Mouse (Mus musculus) adipocyte (in vitro differentiated cells): Measurements from ENCODE around the gene Zfp37.
"Not testable (repeated sequence)": the region's sequence is repeated elsewhere in the genome, so short reads cannot be mapped to it uniquely, and the experiment has no call there.

Source experiments
- DNase-seq: peaks from one replicate; pipeline ENCODE4 v3.0.0-alpha.2; 2016; ENCODE audit warnings: low spot score

Zfp37 gene

DNA sequence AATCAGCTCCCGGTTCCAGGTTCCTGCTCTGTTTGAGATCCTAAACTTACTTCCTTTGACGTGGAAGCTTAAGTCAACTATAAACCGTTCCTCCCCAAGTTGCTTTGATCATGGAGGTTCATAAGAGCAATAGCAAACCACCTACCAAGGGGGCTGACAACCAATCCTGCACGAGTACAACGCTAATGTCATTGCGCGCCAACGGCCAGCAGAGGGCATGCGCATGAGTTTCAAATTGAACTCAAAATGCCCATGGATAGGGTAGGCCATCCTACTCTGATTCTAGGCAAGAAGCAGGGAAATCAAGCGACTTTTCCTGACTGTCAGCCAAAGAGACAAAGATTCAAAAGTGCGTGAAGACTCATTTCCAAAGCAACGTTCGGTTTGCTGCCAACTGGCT lies at the start of gene Zfp37:
Gene Zfp37 (minus strand): TSS at position 279 of the 400 bp plus-strand sequence.
- DNase-seq, result no peak

DNA sequence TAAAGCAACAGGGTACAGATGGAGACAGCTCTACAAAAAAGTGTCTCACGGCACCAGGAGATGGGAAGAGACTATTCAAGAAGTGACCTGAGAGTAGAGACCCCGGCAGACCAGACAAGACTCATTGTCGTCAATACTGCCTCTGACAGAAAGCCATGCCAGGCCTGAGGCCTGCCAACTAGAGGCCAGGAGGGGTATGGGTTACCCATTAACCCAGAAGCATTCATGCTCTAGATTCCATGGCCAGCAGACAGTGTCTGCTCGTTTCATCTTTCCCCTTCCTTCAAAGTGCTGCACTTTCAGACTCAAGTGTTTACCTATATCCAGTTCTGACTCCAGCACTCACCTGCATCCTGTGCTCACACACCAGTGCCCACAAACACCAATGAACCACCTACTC lies 47.2 kb upstream of the Zfp37 start:
- DNase-seq, result no peak

DNA sequence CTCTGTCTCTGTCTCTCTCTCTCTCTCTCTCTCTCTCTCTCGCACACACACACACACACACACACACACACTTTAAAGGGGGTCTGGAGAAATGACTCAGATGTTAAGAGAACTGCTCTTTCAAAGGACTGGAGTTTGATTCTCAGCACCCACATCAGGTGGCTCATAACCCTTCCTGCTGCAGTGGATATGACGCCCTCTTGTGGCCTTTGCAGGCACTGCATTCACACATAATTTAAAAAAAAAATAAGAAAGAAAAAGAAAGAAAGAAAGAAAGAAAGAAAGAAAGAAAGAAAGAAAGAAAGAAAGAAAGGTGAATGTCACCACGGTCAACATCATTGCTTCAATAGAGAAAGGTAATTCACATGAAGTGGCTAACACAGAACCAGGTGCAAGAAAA lies 46.4 kb upstream of the Zfp37 start:
- DNase-seq, result no peak

DNA sequence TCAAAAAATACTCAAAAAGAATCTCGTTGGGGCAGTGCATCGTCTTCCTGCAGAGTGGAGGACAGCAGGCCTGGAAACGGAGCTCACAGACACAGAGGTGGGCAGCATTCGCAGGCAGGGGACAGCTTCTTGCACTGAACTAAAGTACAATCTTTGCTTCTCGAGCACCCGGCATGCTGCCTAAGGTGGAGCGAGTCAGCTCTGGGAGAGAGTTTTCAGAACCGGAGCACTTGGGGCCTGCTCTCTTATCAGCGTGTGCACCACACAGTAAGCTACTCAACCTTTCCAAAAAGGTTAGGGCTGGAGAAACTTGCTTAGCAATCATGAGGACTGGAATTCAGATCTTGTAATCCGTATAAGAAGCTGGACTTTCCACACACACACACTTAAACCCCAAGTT lies 45.8 kb upstream of the Zfp37 start:
- no peak for DNase-seq

DNA sequence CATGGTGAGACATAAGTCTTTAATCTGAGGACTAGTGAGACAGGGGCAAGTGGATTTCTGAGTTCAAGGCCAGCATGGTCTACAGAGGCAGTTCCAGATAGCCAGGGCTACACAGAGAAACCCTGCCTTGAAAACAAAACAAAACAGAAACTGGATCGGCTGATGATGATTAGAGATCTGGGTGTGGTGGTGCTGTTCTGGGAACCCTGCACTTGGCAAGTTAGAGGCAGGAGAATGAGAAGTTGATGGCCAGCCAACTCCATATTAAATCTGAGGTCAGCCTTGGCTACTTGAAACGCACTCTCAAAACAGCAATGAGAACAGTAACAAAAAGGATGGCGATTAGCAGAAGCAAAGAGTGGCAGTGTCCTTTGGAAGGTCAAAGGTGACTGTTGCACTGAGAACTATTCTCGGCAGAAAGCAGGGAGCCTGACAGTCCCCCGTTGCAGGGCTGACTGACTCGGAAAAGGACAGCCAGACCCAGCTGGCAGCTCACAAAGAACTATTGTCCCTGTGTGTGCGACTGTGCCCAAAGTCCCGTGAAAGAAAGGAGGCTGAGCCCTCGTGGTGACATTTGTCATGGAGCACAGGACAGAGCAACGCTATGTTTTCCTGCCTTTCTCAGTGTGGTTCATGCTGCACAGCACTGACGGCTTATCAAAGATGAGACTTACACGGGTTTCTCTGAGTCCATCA lies 44.1 kb upstream of the Zfp37 start:
- DNase-seq, result peak; percentile 35

DNA sequence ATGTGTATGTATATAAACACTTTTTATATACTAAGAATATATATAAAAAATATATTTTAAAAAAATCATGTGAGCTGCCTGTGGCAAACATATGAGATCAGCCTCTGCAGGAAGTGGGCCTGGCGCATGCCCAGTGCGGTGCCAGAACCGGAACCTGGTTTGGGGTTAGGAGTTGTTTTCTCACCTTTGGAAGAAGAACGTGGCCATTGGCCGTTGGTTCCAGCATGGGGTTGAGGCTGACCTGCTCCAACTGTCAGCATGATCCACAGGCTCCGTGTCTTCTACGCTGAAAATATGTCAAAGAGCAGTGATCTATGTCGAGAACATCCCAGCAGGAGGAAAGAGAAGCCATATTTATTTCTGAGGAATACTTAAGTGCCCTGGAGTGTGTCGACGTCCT lies 43.1 kb upstream of the Zfp37 start:
- DNase-seq, result no peak

DNA sequence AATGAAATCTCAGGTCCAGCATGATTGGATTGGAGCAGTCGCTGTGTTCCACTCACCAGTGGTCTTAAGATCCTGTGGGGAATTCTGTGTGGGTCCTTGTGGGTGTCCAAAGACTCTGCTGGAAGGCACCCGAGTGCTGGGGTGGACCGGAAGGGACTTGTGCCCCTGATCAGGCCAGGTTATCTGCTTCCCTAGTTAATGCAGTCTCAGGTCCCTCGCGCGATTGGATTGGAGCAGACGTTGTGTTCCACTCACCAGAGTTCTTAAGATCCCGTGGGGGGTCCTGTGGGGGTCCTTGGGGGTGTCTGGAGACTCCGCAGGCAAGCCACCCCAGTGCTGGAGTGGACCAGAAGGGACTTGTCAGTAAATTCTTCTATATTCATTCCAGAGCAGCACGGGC lies 41.8 kb upstream of the Zfp37 start:
- DNase-seq, result no peak

DNA sequence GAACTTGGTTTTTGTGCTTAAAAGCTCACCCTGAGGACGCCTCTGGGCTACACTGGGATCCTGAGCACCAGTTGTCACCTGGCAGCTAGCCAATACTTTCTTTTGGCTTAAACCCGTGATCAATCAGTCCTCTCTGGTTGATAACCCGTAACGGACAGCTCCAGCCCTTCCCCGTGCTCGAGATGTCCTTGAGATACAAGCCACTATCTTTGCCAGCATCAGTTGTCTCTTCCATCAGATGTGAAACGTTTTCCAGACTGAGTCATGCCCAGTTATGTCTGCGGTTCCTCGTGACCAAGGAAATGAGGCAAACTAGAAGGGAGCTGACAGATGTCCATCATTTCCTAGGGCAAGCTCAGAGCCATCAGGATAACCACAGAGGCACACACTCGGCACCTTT lies 36.3 kb upstream of the Zfp37 start:
- DNase-seq, result no peak

DNA sequence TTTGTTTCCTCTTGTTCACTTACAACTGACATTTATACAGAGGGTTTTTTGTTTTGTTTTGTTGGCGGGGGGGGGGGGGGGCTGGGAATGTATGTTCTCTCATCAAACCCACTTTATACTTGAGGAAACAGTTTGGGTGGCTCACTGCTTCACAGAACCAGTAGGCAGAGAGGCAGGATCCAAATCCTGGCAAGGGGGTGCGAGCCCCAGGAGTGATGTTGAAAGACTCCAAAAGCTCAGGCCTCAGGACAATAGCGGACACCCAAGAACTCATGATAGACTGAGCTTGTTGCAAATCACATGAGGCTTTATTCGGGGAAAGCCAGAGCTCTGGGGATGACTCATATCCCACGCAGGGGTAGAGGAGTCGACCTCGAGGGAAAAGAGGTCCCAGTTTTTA lies 35.2 kb upstream of the Zfp37 start:
- DNase-seq, result not testable (repeated sequence)

DNA sequence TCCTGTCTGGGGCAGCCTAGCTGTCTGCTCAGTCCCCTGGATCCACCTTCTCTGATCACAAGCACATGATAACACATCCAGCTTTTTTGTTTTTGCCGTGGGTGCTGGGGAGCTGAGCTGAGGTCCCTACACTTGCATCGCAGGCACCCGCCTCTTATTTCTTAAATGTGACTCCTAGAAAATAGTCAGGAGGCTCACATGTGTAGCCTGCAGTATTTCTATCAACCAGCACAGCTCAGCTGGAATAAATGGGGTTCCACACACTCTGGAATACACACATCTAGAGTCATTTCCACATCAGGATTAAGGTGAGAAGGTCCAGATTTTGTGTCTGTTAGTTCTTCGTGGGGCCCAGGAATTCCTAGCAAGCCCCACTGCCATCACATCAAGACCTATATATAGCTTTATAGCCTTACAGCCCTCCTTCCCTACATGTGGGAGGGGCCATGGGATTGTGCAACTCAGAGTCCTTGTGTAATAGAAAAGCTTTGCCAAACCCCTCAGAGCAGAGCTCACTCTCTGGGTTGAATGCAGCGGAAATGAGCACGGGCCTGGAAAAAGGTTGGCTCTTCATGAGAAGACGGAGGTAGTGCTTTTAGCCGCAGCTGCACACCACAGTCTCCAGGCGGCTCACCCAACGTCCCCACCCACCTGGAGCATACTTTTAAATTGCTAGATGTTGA lies 34.4 kb upstream of the Zfp37 start:
- DNase-seq, result peak; percentile 28

DNA sequence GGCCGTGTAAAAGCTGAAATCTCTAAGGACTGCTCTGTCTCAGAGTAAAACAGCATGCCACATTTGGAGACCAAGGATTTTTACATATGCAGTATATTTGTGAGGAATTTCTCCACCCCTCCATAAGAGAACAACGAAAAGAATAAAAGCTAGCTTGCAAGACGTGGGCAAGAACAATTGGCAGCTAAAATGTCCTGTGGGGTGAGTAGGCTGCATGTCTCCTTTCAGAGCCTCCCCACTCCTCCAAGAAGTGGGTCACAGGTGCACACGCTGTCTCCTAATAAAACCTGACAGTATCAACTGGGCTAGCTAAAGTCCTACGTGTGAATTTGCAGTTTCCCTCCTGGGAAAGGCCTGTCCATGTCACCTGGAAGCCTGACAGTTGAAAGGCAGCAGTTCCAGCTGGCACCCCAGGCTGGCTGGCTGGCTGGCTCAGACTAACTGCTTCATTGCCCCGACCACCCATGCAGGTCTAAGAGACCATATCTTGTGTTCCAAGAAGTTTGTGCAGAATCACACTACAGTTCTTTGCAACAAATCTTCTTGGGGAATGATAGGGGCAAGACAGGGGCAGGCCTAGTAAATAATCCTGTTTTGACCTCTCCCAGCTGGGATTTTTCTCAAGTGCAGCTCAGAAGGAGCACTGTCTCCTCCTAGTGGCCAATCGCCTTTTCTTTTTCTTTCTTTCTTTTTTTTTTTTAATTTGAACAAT lies 32.4 kb upstream of the Zfp37 start:
- peak; percentile 67 for DNase-seq

DNA sequence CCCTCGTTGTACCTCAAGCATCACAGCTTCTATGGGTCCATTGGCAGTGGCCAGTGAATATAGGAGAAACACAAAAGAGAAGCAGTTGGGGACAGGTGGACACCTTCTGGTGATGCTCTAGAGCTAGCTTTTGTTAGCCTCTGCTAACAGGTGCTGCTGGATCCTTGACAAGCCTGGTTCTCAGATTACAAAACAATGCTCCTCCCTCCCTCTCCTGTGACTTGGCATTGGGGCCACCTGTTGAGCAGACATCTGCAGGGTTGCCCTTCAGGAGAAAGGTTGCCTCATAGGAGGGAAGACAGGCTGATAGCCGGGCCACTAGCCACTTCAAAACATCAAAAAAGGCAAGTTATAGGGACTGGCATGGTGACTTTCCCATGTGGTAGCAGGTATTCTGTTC lies 31.4 kb upstream of the Zfp37 start, which contains the start of gene Slc31a2:
Gene Slc31a2 (plus strand): TSS at position 287 of the 400 bp plus-strand sequence.
- no peak for DNase-seq

DNA sequence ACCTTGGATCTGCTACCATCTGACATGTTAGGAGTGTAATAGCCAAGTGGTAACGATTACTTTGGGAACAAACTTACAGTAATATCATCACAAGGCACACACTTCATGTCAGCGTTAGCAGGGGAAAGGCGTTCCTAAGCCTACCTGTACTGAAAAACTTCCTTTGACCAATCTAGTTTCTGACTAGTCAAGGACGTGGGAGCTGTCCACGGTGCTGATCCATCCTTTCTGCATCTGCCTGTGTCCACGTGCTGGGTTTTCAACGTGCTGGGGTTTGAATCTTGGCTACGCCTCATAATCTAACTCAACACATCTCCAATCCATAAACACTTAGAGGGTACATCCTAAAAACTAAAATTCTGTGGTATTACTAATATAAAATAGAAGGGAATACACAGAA lies 26.1 kb upstream of the Zfp37 start:
- peak; percentile 49 for DNase-seq

DNA sequence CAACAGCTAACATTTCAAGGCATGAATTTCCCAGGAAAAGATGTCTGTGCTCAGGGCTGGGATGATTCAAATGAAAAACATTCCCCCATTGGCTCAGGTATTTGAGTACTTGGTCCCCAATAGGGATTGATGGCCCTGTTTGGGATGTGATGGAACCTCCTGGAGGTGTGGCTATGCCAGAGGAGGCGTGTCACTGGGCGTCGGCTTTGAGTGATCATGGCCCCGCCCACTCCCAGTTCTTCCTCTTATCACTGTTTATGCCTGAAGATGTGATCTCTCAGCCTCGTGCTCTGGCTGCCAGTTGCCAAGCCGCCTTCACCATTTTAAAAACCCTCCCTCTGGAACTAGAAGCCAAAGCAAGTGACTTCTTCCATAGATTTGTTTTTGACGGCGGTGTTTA lies 23.7 kb upstream of the Zfp37 start:
- DNase-seq, result no peak

DNA sequence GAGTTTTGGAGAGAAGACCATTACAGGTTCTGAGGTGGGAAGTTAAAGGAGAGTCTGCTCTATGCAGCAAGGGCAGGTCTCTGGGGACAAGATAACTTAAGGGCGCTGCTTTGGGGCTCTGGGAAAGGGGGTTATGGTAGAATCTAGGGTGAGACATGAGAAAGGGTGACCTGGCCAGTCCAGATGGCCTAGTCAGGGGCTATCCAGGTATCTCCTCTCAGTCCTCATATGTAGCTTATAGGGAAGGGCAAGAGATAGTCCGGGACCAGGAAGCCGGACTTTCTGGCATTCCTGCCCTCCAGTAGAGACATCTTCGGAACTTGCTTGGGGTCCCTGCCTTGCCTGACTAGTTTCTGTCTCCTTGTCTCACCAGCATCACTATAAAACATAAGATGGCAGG lies 20.9 kb upstream of the Zfp37 start:
- no peak for DNase-seq

DNA sequence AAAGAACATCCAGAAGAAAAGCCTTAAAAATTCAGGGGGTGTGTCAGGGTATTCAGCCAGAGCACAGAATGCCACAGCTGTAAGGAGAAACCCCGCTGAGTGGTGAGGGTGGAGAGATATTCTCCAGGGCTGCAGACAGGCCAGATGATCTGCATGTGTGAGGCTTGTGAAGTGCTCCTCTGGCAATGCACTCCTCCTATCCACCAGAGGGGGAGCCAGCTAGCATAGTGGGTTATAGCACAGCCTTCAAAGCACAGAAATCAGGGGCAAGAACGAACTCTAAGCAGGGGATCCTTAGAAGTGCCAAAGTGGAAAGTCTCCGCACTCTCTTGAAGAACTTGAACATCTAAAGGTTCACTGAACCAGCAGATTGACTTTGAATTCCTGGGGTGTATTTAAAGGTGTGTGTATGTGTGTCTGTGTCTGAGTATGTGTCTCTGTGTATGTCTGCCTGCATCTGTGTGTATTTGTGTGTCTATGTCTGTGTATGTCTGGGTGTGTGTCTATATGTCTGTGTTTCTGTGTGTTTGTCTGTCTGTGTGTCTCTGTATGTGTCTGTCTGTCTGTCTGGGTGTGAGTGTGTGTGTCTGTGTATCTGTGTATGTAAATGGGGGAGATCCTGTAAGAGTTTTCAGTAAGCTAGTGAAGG lies 20.2 kb upstream of the Zfp37 start:
- no peak for DNase-seq

DNA sequence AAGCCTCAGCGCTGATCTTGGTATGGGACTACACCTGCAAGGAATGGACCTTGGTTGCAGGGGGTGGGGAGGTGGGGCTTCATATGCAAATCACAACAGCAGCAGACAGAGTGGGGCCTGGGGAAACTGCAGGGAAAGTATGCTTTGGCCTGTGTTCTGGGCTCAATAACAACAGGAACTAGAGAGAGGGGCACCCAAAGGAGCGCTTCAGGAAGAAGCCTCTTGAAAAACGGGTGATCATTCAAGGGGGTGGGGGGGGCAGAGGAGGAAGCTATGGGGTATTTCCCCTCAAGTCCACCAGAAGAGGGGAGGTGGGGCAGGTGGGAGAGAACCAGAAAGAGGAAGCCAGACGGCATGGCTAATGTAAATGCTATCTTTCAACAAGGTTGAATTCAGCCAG lies 17.5 kb upstream of the Zfp37 start:
- no peak for DNase-seq

DNA sequence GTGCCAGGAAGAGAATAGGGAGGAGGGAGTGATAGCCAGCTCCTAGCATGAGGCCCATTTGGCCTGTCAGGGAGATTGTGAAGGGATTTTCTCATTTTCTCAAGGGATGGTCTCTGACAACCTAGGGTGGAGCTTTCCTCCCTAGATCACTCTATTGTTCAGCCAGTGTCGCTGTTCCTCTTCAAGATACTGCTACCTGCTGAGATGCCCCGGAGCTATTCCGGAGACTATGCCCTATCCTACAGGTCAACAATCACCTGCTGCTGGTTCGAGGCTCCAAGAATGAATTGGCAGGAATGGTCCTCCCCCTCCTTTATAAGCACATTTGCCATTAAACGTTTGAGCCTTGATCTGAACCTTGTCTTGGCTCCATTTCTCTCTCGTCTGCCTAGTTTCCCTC lies 9.7 kb upstream of the Zfp37 start:
- no peak for DNase-seq

DNA sequence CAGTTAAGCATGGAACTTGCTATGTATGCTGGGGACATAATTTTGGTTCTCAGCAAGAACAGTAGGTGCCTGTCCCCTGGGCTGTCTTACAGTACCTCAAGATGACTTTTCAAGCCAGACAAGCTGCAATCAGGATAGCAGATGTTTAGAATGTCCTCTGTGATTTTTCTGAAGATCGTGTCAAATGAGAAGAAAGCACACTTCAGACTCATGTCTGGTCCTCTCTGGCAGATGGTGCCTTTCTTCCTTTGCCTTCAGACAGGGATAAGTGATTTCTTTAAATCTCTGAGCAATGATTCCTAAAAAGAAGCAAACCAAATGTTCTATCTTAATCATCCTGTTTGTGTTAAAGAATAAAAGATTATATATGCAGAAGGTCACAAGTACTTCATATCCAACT lies 694 bp downstream of the Zfp37 start:
- DNase-seq, result no peak

DNA sequence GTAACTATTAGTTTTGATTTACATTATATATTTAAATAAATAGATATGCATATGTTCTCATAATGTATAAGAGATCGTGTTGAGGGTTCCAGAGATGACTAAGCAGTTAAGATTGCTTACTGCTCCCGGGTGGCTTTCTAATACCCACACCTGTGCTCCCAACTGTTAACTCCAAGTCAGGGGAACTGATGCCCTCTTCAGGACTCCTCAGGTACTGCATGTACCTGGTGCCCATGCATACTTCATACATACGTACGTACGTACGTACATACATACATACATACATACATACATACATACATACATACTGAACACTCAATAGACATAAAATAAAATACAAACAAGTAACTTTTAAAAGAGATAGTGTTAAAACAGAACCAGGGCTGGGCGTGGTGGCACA lies 1.4 kb downstream of the Zfp37 start:
- DNase-seq, result no peak

DNA sequence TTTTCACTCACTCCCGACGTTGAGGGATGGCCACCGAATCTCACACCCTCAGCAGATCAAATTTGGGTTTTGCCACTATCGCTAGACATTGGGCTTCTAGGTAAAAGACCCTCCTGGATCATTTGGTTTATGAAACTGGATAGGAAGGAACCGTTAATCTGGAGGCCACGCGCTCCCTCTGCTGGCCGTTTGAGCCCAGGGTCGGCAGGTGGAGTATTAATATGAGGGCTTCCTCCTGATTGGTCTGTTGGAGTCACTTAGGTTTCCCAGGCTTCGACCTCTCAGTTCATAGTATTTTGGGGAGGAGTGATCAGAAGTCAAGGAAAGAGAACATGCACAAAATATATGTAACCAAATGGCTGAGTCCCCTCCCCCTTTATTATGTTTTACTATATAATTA lies 2.5 kb downstream of the Zfp37 start:
- peak; percentile 33 for DNase-seq

DNA sequence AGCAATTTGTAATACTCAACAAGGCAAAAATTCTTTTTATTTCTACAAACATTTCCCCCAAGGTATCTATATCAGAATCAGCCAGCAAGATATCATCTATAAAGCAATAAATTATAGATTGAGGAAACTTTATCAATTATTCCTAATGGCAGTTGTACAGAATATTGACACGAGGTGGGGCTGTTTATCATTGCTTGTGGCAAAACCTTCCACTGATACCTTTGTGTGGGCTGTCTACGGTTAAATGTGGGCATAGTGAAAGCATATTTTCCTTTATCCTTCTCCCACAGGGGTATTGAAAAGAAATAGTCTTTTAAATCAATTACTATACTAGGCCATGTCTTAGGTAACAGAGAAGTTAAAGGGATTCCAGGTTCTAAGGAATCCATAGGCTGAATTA lies 17.4 kb downstream of the Zfp37 start:
- DNase-seq, result no peak

DNA sequence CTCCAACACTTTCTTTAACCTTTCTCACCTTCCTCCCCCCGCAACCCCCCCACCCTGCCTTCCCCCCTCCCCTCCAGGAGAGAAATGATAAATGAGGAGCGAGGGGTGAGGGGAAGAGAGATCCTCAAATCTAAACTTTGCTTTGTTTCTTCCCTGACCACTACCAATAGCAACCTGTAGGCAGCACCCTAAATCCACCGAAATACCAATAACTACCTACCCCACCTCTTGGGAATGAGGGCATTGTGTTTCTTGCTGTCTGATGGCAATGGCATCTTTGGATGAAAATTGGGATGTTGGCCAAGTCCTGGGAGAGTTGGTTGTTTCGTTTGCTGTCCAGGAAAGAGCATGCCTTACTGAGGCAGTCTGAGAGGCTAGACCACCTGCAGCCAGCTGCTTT lies 20.8 kb downstream of the Zfp37 start:
- DNase-seq, result peak; percentile 7
